Mouse (Mus musculus) B cell, adult 2 months (primary cell): ENCODE results near the gene Serping1.
"Not testable (repeated sequence)": the region's sequence is repeated elsewhere in the genome, so short reads cannot be mapped to it uniquely, and the experiment has no call there.

Experiments
- DNase-seq, 2 experiments: peaks; one replicate each; pipeline ENCODE4 v3.0.0; 2022

Gene Serping1

DNA sequence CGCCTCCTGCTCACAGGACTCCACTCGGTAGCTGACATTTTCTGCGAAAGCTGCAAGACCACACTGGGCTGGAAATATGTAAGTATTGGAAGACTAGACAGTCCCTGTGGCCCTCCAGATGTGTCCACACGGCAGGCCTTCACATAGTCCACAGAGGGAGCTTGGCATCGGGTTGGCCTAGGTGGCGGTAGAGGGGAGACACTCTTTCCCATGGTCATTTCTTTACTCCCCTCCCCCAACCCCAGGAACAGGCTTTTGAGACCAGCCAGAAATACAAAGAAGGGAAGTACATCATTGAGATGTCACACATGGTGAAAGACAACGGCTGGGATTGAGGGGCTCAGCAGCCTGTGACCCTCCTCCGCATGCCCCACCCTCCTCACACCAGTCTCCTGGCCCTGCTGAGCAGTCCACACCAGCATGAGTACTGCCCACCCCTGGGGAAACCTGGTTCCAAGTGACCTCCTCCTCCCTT is 37.8 kb downstream of the Serping1 start:
- DNase-seq: no peak

DNA sequence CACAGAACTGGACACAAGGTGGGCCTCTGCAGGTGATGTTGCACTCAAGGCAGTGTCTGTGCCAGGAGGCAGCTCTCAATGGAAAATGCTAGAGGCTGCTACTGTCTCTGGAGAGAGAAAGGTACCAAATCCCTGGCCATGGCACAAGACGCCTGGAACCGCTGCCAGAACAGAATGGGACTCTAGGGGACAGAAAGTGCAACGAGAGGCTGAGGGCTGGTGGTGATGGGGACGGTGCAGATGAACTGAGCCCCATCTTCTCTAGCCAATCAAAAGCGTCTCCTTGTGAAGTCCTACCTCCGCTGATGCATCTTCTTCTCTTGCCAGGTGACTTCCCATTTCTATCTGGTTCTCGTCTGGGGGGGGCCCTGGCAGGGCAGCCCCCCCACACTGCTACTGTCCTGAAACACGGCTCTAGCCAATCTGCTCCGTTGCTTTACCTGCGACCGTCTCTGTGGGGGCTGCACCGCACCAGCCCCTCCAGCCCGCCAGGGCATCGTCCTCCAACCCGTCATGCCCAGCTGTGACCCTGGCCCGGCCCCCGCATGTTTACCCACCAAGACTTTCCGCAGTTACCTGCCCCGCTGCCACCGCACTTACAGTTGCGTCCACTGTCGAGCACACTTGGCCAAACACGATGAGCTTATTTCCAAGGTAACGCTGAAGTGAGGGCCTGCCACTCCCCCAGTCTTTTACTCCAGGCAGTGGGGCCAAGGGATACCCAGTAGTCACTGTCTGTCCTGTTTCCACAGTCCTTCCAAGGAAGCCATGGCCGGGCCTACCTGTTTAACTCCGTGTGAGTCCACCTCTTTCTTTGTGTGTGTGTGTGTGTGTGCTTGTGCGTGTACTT is 38.7 kb downstream of the Serping1 start:
- no peak for DNase-seq

DNA sequence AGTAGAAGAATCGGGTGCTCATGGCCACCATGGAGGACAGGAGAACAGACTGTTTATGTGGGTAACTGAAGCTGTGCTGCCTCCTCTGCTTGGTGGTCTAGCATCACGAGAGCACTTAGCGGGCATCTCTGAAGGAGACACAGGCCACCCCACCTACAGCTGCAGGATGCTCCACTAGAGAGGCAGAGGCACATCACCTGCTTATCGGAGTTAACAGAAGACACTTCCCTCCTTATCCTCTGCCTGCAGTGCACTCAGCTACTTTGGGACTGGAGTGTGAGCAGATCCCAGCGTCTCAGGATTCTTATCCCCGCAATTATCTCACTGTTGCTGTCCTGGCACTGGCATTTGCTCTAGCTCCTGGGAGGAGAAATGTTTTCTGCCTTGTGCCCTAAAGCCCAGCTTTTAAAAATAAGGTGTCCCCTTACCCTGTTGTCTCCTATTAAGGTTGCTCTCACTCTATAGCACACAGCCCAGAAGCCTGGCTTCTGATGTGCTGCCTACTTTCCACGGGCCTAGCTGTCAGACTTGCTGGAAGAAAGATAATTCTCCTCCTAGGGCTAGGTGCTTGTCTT is 39.8 kb downstream of the Serping1 start:
- no peak for DNase-seq

DNA sequence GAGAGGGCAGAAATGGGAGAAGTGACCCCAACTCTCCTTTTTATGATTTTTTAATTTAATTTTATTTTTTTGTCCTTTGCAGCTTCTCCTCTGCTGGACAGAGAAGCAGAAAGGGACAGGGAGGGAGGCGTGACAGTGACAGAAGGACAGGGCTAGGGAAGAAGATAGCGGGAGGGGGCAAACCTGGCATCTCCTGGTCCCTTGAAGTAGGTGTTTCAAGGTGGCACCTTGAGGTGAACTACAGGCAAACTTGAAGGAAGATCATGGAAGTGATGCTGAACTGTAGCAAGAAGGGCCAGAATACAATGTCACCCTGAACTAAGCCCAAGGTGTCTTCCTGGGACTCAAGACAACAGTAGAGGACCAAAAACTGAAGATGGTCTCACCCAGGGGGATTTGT is 40.3 kb downstream of the Serping1 start:
- no peak for DNase-seq

DNA sequence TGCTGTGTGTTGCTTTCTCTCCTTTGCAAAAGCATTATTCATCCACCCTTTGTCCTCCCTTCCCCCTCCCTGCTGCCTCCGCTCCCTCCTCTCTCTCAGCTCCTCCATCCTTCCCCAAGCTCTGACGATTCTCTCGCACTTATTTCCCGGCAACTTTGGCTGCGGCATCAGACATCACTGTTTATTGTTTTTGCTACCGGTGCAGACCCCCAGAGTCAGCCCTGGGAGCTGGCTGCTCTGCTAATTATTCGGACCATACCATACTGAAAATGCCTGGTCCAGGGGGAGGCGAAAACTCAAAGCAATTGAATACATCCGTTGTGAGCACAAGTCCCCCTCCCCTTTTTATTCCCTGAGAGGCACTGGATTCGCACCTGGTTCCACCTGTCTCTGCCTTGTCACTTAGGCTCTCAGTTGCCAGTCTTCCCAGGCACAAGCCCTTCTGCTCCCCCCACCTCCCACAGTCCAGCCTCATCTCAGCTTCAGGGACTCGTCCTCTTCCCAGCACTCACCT is 40.8 kb downstream of the Serping1 start:
- peak in 1 of 2 experiments; percentile 7 for DNase-seq

DNA sequence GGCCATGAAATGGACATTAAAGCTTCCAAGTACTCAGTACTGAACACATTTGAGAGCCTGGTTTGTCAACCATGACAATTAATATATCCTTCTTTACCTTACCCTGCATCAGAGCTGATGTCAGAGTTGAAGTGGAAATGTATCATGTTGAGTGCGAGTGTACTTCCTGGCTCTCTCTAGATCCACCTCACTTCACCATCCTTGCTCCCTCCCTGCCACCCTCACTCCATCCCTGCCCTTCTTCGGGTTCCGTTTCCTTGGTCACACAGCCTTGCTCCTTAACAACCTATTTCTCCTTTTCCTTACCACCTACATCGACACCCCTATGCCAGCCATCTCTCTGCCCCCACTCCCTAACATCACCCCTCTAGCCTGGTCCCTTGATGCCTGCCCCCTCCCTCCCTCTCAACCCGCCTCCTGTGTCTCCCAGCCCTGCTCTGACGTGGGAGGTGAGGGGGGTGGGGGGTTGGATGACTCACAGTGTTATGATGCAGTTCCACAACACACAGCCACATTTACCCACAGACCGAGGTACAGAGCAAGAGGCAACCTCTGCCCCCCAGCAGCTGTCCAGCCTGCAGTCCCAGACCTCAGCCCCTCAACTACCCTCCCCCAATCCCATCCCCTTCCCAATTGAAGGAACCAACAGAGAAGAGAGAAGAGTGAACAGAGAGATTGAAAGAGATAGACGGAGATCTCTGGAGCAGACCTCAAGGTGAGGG is 41.5 kb downstream of the Serping1 start, which contains the start of gene Ypel4:
TSS of gene Ypel4 (plus strand) at position 480 of the 722 bp plus-strand sequence.
- peak; percentile 63 to 74 for DNase-seq

DNA sequence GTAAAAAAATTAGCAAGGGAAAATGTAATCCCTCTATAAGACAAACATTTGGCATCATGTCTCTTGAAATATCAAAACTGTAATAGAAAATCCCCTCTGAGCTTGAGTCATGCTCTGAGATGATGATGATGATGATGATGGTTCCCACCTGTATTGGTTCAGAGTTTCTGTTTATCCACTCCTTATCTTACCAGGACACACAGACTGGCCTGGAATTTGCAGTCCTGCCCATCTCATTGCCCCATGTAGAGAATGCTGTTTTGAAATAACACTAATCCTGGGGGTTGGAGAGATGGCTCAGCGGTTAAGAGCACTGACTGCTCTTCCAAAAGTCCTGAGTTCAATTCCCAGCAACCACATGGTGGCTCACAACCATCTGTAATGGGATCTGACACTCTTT is 42.9 kb downstream of the Serping1 start:
- DNase-seq: no peak

DNA sequence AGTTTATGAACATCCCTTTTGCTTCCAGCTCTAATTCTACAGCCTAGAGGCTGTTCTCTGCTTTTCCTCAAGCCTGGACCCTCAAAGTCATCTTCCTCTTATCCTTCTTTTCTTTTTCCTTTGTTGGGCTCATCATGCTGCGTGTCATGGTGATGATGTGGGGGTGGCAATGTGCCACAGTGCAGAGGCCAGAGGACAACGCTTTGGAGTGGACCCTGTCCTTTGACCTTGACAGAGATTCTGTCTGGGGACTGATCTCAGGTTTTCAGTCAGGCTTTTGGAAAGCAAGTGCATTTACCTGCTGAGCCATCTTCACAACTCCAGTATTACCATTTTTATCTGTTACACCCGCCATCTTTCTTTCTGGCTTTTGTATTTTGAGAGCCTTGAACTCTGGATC is 44.0 kb downstream of the Serping1 start:
- no peak for DNase-seq

DNA sequence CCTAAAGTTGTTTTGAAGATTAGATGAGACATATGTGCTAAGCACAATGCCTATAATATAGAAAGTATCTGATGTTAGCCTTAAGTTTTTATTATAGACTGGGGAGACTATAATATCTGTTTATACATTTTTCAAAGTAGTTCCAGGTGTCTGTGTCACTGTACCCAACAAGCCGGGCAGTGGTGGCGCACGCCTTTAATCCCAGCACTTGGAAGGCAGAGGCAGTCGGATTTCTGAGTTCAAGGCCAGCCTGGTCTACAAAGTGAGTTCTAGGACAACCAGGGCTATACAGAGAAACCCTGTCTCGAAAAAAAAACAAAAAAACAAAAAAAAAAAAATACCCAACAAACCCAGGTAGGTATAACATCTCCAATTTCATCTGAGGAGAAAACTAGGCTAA is 47.1 kb downstream of the Serping1 start:
- not testable (repeated sequence) for DNase-seq

DNA sequence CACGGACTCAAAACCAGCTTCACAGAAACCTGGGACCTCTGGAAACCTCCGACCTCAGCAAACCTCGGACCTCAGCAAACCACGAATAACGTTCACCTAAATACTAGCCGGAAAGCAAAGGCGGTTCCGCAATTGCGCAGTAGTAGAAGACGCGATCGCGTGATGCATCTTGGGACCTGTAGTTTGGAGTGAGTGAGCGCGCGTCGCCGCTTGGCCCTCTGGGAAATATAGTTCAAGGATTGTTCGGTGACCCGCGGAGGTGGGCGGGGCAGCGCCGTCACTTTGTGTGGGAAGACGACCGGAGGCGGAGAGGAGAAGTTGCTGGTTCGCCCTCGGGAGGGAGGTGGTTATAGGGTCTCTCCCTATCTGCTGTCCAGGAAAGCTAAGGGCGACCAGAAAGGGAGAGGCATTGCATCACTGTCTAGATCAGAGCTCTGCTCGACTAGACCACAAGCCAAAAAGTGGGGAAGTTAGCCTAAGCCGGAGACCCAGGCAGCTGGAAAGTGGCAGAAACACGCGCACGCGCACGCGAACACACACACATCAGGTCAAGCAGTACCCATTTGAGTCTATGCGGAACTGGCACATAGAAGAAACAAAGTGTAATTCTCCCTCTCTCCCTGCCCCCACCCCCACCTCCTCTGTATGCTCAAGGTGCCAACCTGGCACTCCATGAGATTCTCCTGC is 47.9 kb downstream of the Serping1 start, which contains the start of gene Clp1:
TSS of gene Clp1 (minus strand) at position 179 of the 687 bp plus-strand sequence.
- peak; percentile 95 to 96 for DNase-seq

DNA sequence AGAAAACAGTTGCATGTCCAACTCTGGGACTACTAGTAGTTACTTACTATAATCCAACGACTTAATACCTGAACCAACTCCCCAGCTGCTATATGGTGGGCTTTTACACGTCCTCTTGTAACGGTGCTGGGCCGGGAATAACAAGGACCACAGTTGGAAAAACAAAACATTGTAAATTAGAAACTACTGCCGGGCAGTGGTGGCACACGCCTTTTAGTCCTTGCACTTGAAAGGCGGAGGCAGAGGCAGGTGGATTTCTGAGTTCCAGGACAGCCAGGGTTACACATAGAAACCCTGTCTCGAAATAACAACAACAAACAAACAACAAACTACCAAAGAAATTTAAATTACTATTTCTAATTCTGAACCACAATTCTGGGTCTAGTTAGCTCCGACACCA is 48.5 kb downstream of the Serping1 start:
- DNase-seq: peak in 1 of 2 experiments; percentile 10

DNA sequence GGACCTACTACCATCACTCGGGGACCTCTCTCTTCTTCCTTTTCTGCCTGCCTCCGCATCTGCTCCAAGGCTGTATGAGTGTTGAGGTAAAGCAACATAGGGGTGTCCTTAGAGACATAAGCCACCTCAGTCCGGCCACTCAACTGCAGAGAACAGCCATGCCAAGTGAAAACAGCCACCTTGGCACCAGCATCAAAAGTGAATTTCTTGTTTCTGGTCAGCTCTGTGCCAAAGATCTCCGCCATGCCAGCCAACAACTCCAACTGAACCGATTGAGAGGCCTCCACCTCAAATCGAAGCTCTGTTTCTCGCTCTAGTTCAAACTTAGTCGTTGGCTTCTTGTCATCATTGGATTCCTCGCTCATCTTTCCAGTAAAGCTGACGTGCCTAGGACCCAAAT is 49.5 kb downstream of the Serping1 start:
- DNase-seq: no peak

DNA sequence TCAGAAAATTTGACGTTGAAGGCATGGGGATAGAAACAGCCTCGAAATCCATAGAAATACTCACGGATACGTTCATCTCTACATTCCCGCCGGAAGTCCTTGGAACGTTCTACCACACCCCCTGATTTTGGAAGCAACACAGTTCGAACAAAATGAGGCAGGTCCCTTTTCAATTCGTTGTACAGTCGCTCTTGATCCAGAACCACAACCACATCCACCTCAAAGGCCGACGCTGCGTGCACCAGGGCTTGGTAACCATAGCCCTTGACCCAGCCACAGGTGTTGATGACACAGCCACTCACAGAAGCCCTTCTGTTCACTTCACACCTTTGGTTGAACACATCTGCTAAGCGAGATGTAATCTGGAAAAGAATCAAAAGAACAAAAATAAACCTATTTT is 51.4 kb downstream of the Serping1 start:
- DNase-seq: no peak

DNA sequence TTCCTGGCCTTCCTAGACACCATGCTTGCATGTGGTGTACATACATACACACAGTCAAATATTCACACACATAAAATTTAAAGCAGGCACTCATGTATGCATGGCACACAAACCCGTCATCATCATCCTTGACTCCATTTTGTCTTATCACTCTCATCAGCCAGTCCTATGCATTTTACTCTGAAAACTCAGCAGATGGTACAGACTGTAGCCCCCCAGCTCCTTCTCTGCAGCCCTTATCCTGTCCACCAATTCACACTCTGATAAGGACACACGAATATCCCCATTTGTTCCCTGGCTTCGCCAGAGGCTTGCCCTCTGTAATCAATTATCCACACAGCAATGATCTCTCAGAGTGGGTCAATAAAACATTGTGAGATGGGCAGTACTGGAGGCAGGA is 54.1 kb downstream of the Serping1 start:
- DNase-seq: no peak

DNA sequence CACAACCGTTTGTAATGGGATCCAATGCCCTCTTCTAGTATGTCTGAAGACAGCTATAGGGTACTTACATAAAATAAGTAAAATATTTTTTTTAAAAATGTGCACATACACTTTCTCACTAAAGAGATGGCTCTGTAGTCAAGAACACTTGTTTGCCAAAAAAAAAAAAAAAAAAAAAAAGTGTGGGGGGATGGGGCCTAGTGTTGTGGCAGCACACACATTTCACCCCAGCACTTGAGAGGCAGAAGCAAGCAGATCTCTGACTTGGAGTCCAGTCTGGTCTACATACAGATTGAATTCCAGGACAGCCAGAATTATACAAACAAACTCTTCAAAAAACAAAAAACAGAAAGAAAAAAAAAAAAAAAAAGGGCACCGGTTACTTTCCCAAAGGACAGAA is 54.5 kb downstream of the Serping1 start:
- no peak for DNase-seq

DNA sequence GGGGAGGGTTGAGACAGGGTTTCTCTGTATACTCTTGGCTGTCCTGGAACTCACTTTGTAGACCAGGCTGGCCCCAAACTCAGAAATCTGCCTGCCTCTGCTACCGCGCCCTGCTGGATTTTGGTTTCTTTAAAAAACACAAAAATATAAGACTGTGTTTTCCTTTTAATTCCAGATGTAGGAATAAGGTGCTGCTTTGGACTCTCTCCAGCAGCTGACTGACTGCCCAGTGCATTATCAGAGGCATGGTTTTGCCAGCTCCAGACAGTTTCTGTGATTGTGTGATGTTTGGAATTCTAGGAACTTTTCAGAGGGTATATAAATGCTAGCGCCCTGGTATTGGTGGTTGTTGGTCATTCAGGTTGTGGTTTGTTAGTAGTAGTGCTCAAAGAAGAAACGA is 57.9 kb downstream of the Serping1 start:
- DNase-seq: no peak

DNA sequence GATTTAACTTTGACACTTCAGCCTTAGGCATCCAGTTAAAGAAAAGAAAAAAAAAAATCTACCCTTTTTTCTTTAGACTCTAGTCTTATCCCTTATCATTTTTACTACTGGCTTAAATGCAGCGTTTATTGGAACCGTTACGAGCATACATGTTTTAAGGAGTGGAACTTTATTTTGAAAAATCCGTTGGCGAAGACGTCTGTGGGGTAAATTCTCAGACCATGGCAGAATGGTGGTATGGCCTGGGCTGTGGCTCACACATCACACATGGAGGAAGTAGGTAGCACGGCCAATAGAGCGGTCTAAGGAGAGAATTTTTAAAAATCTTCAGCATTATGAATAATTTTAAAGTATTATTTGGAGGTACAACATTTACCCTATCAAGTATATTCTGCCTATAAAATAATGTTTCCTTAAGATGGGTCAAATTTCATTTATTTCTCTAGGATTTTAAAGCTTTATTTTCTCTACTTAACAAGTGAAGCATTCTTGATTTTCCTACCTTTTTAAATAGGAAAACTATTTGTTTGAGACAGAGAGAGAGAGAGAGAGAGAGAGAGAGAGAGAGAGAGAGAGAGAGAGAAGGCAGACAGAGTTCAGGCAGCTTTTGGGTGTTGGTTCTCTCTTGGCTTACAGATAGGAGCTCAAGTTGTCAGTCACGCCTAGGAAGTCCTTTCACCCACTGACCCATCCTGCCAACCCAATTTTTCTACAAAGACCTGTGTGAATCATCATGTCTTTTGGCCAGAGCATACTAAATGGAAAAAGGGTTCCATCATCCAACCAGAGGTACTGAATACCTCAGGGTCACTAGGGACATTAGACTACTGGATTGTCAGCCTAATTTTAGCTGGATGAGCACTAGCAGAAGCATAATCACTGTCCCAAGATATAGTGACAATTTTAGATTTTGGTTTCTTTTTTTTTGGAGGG is 58.6 kb downstream of the Serping1 start:
- peak; percentile 15 to 22 for DNase-seq

DNA sequence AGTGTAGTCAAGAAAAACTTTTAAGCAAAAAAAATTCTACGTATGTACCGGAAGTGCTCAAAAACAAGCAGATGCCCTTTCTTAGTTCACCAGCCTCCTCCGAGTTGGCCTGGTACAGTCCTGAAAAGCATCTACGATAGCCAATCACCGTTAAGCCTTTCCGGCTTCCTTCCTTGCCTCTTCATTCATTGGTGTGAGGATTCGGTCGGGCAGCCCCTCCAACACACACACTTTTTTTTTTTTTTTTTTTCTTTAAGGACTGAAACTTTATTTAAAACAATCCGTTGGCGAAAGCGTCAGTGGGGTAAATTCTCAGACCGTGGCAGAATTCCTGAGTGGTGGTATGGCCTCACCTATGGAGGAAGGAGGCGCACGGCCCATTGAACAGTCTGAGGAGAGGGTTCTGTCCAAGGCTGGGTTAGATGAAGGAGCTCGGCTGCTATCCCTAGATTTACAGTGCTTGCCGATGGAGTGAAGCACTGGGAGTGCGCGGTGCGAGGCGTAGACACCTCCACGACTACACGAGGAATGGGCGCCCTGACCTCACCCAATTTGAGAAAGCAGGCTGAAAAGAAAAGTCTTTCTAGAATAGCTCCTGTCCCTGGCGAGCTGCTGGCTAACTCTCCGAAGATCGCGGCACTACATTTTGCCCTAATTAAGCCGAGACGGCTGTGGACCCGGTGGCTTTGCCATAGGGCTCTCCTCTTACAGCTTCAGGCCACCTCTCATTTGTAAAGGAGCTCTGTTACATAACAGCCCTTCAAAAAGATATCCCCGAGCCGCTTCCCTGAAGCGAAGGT is 59.5 kb downstream of the Serping1 start:
- peak in 1 of 2 experiments; percentile 73 for DNase-seq
